Mouse (Mus musculus) liver, embryonic 11.5 days (tissue): ENCODE measurements around the gene Emb. TPM values are rescaled to one million over a fixed set of nuclear protein-coding genes. Genes with fewer than 3 reads are reported as not detected.
"Not testable (repeated sequence)": the region's sequence is repeated elsewhere in the genome, so short reads cannot be mapped to it uniquely, and the experiment has no call there.

ENCODE experiments used
- ATAC-seq: fragments of 200-750 bp; cut with Nextera tagmentation; replicated peaks from 2 replicates; pipeline ENCODE4 v1.8.0; 2017; ENCODE audit warnings: moderate number of reproducible peaks, mild to moderate bottlenecking, moderate TSS enrichment, moderate library complexity; ENCODE audit not compliant: low FRiP score
- DNase-seq: peaks from one replicate; pipeline ENCODE4 v3.0.0-alpha.2; 2017; ENCODE audit warnings: low spot score
- H3K27ac ChIP-seq: fragments of 300-500 bp; sonication (generic); 2 replicates; pipeline ENCODE4 v1.5.1; 2014; ENCODE audit warnings: mild to moderate bottlenecking, low read depth, low read length, control low read depth
- H3K27me3 ChIP-seq: fragments of 300-500 bp; sonication (generic); replicated peaks from 2 replicates; pipeline ENCODE4 v1.6.1; 2014; ENCODE audit warnings: low read length, mixed read lengths; ENCODE audit not compliant: control insufficient read depth, insufficient read depth
- H3K36me3 ChIP-seq: fragments of 300-500 bp; sonication (generic); 2 replicates; pipeline ENCODE4 v1.6.1; 2014; ENCODE audit warnings: mild to moderate bottlenecking, low read length, moderate library complexity, mixed read lengths; ENCODE audit not compliant: control insufficient read depth, insufficient read depth
- H3K4me1 ChIP-seq: fragments of 300-500 bp; sonication (generic); replicated peaks from 2 replicates; pipeline ENCODE4 v1.6.1; 2014; ENCODE audit warnings: low read length, mixed read lengths; ENCODE audit not compliant: control insufficient read depth, insufficient read depth
- H3K4me2 ChIP-seq: fragments of 300-500 bp; sonication (generic); 2 replicates; pipeline ENCODE4 v1.6.1; 2014; ENCODE audit warnings: mild to moderate bottlenecking, control low read depth, moderate library complexity
- H3K4me3 ChIP-seq: fragments of 300-500 bp; sonication (generic); 2 replicates; pipeline ENCODE4 v1.5.1; 2014; ENCODE audit warnings: low read depth, low read length, control low read depth
- H3K9ac ChIP-seq: fragments of 300-500 bp; sonication (generic); 2 replicates; pipeline ENCODE4 v1.6.1; 2014; ENCODE audit warnings: low read depth, low read length, control low read depth
- H3K9me3 ChIP-seq: fragments of 300-500 bp; sonication (generic); 2 replicates; pipeline ENCODE4 v1.6.1; 2016; ENCODE audit warnings: low read length, inconsistent platforms, mixed read lengths; ENCODE audit not compliant: control insufficient read depth
- WGBS: fragments of 180-500 bp; shearing (Covaris S2); extraction: QIAGEN DNeasy Blood & Tissue Kit; methylation state at CpG from one replicate; pipeline ENCODE4 v1.1.7; 2014; 5-methylcytosine and 5-hydroxymethylcytosine counted together
- polyA plus RNA-seq: library from polyadenylated mRNA; unstranded; fragments of >200 nt; fragmentation: Nextera tagmentation; extraction: Ambion mirVana; gene quantifications from 2 replicates; pipeline ENCODE4 v1.2.1, GENCODE M21; 2014

The Emb gene
- polyA plus RNA-seq: 27.4 and 29.0 TPM in 2 replicates

DNA sequence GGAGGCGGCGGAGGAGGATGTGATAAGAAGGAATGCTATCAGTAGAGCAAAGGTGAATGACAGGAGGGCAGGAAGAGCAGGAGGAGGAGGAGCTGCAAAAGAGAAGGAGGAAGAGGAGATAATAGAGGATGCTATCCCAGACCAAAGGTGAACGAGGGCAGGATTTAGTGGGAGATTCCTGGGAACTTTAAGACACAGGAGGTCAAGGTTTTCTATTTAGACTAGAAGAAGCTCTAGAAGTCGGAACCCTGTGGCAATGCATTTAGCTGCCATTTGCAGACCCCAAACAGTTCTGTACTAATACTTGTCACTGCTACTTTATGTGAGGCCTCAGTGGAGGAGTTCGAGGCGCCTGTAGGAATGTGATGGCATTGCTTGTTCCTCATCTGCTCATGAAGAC is at the start of gene Emb:
TSS of gene Emb (plus strand) at position 301 of the 400 bp plus-strand sequence.
- H3K27me3 ChIP-seq: no peaks in the 10 kb centered on the region
- H3K36me3 ChIP-seq: no peaks in the 10 kb centered on the region
- no peak within 1 kb of the TSS for H3K27ac ChIP-seq
- ATAC-seq (no peak), DNase-seq (no peak)
- H3K4me2 ChIP-seq: no peak within 1 kb of the TSS
- no peak within 1 kb of the TSS for H3K9ac ChIP-seq
- H3K4me1 ChIP-seq: no peaks in the 10 kb centered on the region
- no peaks in the 10 kb centered on the region for H3K9me3 ChIP-seq
- WGBS: 40% methylated on average over 6 of the region's 6 CpGs
- H3K4me3 ChIP-seq: no peak within 1 kb of the TSS

DNA sequence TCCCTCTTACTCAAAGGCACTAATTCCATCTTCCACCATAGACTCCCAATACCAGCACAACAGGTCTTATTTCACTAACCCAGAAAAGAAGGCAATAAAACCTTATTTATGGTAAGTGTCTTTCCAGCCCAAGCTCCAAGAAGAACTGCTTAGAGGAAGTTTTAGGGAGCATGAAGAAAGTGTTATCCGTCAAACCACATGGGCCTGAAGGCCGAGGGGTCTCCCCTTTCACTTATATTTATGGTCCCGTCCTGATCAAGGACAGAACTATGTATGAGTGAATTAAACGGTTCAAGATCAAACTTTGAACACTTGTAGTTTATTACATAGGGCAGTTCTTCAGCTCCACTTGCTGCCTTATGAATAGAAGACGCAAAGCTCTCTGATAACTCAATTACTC is 44.4 kb upstream of the Emb start:
- no peaks in the 10 kb centered on the region for H3K27me3 ChIP-seq
- no peak overlapping the region for H3K4me3 ChIP-seq
- H3K4me1 ChIP-seq: no peaks in the 10 kb centered on the region
- H3K27ac ChIP-seq: no peak overlapping the region
- H3K9me3 ChIP-seq: no peaks in the 10 kb centered on the region
- DNase-seq: no peak
- H3K9ac ChIP-seq: no peak overlapping the region
- no peak for ATAC-seq
- H3K36me3 ChIP-seq: no peaks in the 10 kb centered on the region
- H3K4me2 ChIP-seq: no peak overlapping the region
- WGBS: 81% methylated on average over 5 of the region's 5 CpGs

DNA sequence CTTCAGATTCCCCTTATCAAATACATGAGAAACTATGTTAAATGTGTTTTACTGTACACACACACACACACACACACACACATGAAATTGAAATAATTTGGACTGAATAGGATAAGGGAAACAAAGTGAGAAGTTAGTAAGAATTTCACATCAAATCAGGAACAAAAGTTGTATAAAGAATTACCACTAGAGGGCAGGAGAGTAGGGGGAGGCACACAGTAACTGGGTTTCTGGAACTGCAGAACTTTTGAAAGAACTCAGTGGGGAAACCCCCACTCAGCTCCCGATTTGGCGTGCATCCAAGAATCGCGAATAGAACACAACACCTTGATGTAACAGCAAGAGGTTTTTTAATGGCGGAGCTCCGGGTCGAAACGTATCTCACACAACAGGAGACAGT is 43.3 kb upstream of the Emb start:
- WGBS: 93% methylated on average over 8 of the region's 8 CpGs
- no peak overlapping the region for H3K4me2 ChIP-seq
- H3K9me3 ChIP-seq: no peaks in the 10 kb centered on the region
- no peak overlapping the region for H3K4me3 ChIP-seq
- no peaks in the 10 kb centered on the region for H3K27me3 ChIP-seq
- no peaks in the 10 kb centered on the region for H3K36me3 ChIP-seq
- DNase-seq: no peak
- H3K9ac ChIP-seq: no peak overlapping the region
- no peaks in the 10 kb centered on the region for H3K4me1 ChIP-seq
- ATAC-seq: no peak
- no peak overlapping the region for H3K27ac ChIP-seq

DNA sequence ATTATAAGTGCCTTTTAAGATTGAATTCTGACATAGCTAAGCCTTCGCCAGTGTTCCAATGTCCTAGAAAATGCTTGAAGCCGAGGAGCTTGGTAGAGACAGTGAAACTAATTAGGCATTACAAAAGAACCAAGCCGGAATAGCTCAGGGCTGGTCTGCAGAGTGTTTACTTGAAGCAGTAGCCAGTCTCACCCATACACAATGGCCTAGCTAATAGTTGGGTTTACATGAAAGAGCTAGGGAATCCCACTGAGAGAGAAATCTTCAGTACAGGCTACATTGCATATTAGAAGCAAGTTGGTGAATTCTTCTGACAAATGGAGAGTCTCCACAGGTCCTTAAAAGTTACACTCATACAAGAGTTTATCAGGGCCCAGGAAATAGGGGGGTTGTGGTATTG is 27.4 kb upstream of the Emb start:
- not testable (repeated sequence) for H3K4me3 ChIP-seq, H3K9ac ChIP-seq, H3K27me3 ChIP-seq, ATAC-seq, H3K4me2 ChIP-seq, H3K36me3 ChIP-seq, DNase-seq, H3K4me1 ChIP-seq, H3K27ac ChIP-seq, H3K9me3 ChIP-seq
- WGBS: 79% methylated on average over 3 of the region's 3 CpGs

DNA sequence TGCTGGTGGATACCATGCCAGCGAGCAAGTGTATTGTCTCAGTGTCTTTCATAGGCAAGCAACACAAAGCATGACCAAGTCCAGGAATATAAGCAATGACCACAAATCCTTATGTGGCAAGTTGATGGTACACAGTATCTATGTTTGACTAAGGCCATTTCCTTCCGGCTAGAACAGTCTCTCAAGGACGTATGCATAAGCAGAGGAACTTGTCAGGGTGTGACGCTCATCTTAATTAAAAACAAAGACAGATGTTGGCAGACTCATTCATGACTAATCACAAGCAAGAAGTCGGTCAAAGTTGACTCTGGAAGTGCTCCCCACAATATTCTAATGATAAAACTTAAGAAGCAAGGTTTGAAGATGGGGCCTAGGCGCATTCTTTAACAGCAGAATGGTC is 25.0 kb upstream of the Emb start:
- H3K27ac ChIP-seq: no peak overlapping the region
- H3K4me2 ChIP-seq: no peak overlapping the region
- no peak overlapping the region for H3K9ac ChIP-seq
- ATAC-seq (no peak), DNase-seq (no peak)
- no peaks in the 10 kb centered on the region for H3K9me3 ChIP-seq
- H3K4me3 ChIP-seq: no peak overlapping the region
- no peaks in the 10 kb centered on the region for H3K4me1 ChIP-seq
- no peaks in the 10 kb centered on the region for H3K27me3 ChIP-seq
- 67% methylated on average over 6 of the region's 6 CpGs for WGBS
- no peaks in the 10 kb centered on the region for H3K36me3 ChIP-seq

DNA sequence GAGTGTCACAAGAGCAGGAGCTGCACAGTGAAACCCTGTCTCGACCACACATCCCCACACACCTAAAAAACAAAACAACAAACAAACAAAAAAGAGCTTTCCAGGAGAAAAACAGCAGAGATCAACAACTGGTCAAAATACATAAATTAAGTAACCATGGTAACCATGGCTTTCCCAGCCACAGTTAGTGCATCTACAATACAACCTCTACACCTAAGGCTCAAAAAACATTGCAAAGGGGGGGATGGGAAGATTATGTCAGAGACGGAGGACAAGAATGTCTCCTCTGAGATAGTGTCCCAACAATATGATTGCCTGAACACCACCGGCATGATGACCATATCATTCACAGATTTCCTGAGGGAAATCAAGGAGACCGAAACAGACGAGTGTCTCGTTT is 23.0 kb upstream of the Emb start:
- Histone ChIP-seq H3K4me3 (no peak overlapping the region), H3K4me2 (no peak overlapping the region), H3K4me1 (no peaks in the 10 kb centered on the region), H3K27me3 (no peaks in the 10 kb centered on the region), H3K9me3 (no peaks in the 10 kb centered on the region), H3K36me3 (no peaks in the 10 kb centered on the region), H3K27ac (no peak overlapping the region), H3K9ac (no peak overlapping the region)
- DNase-seq (no peak), ATAC-seq (no peak)
- 66% methylated on average over 6 of the region's 6 CpGs for WGBS

DNA sequence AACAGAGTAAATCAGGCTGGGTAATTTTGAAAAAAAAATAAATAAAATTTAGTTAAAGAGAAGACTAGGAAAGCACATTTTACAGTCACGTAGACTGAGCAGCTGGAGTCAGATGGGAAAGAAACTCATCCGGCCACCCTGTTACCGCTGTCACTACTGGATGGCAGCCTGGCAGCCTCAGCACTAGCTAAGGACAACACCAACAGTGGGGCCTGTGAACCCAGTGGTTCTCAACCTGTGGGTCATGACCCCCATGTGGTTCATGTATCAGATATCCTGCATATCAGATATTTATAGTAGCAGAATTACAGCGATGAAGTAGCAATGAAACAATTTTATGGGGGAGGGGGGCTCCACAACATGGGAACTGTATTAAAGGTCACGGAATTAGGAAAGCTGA is 16.2 kb upstream of the Emb start:
- H3K9me3 ChIP-seq: no peaks in the 10 kb centered on the region
- no peak overlapping the region for H3K9ac ChIP-seq
- no peaks in the 10 kb centered on the region for H3K27me3 ChIP-seq
- no peaks in the 10 kb centered on the region for H3K4me1 ChIP-seq
- no peak for ATAC-seq
- WGBS: 87% methylated on average over 5 of the region's 5 CpGs
- H3K27ac ChIP-seq: no peak overlapping the region
- no peak overlapping the region for H3K4me3 ChIP-seq
- no peak overlapping the region for H3K4me2 ChIP-seq
- no peaks in the 10 kb centered on the region for H3K36me3 ChIP-seq
- no peak for DNase-seq

DNA sequence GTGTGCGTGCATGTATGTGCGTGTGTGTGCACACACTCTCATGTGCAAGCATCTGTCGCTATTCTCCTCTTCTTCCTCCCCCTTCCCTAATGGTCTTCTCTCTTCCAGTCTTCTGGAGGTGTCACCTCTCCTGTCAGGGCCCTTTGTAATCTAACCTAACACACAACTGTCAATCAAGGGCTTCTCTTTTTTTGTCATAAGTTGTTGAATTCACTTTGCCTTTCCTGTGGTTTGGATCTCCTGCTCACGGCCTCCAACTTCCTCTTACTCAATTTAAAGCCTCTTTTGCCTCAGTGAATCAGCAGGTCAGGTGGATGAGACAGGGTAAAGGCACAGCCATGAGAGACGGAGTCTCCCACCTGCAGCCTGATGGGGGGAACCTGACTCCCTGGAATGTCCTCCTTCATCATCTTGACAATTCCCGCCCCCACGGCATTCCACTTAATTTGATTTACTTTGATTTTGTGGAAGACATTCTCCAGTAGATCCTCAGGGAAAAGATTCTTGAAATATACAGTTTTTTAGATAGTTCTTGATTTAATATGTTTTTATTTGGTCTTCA is 14.8 kb upstream of the Emb start:
- no peak; the same call in 1 of the 2 replicates for ATAC-seq
- WGBS: 54% methylated on average over 7 of the region's 7 CpGs

DNA sequence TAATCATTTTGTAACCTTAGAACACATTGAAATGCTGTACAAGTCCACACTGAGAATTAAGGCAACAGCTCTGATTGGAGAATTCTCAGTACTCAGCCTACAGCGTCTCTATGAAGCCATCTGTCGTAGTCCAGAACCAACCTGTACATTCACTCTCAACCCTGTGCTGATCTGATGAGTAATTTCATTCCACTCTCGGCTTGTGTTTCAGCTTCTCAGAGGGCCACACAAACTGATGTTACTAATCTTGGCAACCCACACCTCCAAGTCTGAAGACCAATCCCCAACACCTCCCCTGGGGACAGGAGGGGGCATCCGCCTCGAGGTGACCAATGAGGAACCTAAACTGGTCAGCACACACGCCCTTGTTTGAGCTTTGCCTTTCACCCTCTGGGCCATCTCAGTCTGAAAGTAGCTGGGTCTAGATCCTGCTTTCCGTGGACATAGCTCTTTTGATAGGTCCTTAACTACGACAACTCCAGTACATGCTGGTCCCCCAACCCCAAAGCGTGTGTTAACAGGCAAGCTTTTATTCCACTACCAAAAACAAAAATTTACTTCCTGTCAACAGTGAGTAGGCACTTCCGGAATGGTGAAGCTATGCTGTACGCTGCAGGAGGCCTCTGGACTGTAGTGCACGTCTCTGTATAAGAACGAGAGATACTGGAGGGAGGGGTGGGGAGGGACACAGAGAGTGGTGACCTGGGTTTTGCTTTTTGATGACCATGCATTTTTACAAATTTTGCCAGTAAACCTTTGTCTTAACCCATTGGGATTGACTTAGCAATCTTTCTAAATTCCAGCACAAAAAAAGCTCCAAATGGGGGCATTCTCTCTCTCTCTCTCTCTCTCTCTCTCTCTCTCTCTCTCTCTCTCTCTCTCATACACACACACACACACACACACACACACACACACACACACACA is 12.5 kb upstream of the Emb start:
- Histone ChIP-seq H3K36me3 (no peaks in the 10 kb centered on the region), H3K4me2 (no peak overlapping the region), H3K27ac (no peak overlapping the region), H3K9ac (no peak overlapping the region), H3K4me3 (no peak overlapping the region), H3K4me1 (no peaks in the 10 kb centered on the region), H3K27me3 (no peaks in the 10 kb centered on the region), H3K9me3 (no peaks in the 10 kb centered on the region)
- 66% methylated on average over 13 of the region's 13 CpGs for WGBS
- ATAC-seq (peak; percentile 67; the same call in 1 of the 2 replicates), DNase-seq (no peak)

More for the DNA sequence above, 14.8 kb upstream of the Emb start:
- no peak for DNase-seq
- H3K4me3 ChIP-seq: no peak overlapping the region
- no peaks in the 10 kb centered on the region for H3K9me3 ChIP-seq
- no peaks in the 10 kb centered on the region for H3K36me3 ChIP-seq
- H3K4me2 ChIP-seq: no peak overlapping the region
- no peaks in the 10 kb centered on the region for H3K27me3 ChIP-seq
- H3K4me1 ChIP-seq: no peaks in the 10 kb centered on the region
- no peak overlapping the region for H3K9ac ChIP-seq
- no peak overlapping the region for H3K27ac ChIP-seq
